Mouse (Mus musculus) right cerebral cortex, postnatal 10 days (tissue): ENCODE measurements at regions not wholly inside any gene's neighbourhood (a gene's known extent, or its start where the extent isn't known, plus 50 kb on each side); places are given as distances from the start of the nearest gene placed in this dataset.
"Not testable (repeated sequence)": the region's sequence is repeated elsewhere in the genome, so short reads cannot be mapped to it uniquely, and the experiment has no call there.

Experiments
- DNase-seq, 2 experiments: peaks; one replicate each; pipeline ENCODE4 v3.0.0; 2021; ENCODE audit warnings: low spot score in 2 of 2

DNA sequence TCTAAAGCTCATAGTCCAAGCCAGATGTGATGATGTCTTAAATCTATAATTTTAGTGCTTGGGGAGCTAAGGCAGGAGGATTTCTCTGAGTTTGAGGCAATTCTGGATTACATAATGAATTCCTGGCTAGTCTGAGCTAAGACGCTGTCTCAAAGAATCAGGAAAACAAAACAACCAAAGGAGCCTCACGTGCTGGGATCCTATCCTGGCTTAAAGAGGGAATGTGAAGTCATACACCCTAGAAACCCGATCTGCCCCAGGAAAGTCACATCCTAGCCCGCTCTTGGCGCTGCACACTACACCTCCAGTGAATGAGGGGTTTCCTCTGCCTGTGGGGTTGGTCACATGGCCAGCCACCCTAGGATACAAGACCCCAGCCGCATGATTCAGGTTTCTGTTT, 211.2 kb downstream of the Glrx3 start:
- no peak for DNase-seq

DNA sequence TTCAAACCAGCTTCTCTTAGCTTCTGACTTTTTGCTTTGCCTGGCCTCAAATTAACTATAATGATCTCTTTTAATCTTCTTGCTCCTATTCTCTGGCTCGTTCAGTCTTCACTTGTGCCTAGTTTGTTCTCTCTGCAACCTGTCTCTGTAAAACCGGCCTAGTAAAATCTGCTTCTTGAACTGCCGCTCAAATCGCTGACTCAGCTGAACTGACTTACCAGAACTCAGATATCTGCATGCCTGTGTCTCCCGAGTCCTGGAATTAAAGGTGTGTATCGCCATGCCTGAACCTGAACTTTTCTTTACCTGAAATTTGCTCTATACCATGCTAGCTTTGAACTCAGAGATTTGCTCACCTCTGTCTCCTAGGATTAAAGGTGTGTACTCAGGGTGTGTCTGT, 212.2 kb downstream of the Glrx3 start:
- DNase-seq: no peak

DNA sequence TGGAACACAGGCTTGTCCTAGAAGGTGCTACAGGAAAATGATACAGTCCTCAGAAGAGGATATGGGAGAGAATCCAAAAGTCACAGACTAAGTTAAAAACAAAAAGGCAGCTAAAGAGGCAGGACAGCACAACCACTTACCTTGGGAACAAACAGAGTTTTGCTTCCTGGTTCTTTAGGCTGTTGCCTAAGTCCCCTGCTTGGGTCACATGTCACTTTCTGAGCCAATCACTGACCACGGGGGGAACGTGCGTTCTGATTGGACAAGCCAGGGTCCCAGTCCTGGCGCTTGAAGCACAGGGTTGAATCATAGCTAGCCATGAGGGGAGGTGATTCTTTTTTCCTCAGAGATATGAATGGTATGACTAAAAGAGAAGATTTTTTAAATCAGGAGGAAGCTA, 216.4 kb downstream of the Glrx3 start:
- DNase-seq: no peak

DNA sequence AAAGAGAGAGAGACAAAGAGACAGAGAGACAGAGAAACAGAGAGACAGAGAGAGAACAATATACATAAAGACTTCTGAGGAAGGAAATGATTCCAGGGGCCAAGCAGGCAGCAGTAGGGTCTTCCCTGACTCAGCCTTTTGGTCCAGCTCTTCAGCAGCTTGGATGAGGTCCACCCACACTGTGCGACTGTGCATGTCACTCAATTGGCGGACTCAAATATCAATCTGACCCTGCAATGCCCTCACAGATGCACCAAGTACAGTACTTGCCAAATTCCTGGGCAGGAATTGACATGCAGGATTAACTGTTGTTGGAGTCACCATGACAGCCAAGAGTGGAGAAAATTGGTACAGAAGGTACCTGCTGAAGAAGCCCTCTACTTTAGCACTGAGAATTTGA, 229.8 kb downstream of the Glrx3 start:
- DNase-seq: no peak

DNA sequence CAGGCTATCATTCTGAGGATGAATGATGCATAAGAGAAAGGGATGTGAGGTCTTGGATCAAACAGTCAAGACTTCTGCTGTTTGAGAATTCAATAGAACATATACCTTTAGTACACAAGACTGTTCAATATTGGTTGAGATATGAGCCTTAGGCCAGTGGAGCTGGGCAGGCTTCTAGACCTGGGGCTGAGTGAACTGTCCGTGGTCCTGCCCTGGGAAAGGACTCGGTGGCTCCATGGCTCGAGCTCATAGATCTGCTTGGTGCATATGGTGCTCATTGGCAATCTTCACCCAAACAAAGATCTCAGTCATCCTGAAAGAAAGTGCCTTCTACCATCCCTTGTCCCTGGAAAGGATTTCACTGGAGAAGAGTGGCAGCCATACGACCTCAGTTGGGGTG, 233.7 kb downstream of the Glrx3 start:
- DNase-seq: no peak

DNA sequence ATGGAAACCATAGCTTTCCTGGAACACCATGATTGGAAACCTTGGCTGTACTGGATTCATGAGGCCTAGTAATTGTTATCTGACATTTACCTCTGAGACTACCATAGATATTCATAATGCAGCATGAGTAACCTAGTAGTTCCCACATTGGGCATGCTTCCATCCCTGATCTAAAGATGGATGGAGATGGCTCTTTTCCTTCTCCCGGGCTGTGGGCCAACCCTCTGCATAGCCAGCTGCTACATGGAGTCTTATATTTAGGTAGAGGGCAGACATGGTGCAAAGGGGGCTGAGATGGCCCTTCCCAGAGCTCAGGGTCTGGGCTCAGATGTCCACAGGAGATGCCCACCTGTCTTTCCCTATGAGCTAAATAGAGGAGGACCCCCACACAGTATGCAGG, 237.2 kb downstream of the Glrx3 start:
- DNase-seq: peak; percentile 78 to 82

DNA sequence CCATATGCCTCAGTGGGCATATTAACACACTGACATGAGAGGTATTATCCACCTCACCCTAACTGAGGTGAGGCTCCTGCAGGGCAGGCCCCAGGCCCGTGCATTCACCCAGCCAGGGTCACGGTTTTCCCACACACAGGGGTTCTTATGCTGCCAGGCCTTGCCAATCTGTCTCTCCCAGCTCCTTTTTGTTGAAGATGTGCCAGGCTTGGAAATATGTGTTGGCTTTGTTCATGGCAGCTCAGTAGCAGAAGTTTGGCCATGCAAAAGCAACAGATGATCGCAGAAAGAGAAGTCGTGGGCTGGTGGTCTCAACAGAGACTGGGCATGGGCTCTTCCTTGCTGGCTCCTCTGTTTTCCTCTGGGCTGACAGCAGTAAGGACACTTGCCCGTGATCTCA, 238.0 kb downstream of the Glrx3 start:
- peak; percentile 32 to 46 for DNase-seq

DNA sequence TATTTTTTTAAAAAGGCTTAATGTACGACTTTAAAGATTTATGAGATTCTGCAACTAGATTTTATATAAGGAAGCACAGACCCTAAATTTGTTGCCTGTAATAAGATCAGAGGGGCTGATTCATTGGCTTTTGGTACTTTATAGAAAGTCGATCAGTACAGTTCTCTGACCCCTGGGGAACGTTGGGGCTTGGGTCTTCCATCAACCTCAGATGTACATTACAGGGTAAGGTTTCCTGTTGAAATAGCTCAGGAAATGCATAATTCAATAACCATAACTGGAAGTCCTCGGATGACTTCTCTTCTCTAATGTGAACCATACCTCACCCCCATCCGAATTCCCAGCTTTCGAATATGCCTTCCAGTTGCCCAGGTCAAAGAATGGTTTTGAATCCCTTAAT, 247.4 kb downstream of the Glrx3 start:
- DNase-seq: no peak

DNA sequence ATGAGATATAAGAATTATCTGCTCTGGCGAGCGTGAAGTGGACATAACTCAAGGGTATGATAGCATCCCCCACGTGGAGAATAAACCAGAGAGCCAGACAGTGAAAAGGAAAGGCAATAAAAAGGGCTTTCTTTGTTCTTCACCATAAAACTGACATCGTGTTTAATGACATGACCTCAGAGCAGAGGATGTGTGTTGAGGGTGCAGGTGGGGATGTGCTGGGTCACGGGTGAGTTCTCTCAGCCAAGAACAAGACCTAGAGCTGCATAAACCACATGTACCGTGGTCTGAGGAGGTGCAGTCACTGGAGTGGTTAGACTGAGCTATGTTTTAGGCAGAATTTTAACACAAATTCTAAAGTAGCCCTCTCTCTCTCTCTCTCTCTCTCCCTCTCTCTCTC, 247.9 kb downstream of the Glrx3 start:
- no peak for DNase-seq

DNA sequence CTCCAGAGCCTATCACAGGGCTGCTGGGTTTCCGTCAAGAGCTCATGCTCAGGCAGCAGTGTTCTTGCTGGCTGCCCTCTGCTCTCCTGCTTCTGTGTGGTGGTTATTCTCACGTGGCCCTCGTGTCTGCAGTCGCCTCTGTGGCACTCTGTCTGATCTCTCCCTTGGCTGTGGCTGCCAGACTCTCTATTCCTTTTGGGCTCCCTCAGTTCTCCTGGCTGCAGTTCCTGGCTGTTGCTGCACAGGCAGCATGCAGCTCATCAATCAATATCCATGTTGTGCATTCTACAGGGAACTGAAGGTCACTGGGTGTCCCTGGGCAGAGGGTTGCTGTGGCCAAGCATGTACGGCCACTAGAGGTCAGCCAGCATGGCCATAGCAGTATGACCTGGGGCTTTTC, 259.4 kb downstream of the Glrx3 start:
- DNase-seq: no peak

DNA sequence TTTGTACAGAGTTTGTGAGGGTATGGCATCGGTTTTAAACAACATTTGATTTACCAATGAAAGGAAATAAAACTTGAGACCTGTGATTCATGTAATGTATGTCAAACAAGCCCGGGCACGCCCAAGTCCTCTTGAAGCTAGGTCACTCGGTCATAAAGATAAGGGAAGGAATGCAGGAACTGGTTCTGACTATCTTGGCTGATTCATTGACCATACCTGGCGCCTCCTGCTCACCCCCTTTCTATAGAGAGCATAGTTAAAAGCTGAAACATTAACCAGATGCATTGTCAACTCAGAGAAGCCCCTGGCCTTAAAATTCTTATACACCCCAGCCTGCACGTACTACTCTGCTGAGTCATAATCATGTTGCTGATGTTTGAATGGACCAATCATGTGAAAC, 261.1 kb downstream of the Glrx3 start:
- DNase-seq: not testable (repeated sequence)

DNA sequence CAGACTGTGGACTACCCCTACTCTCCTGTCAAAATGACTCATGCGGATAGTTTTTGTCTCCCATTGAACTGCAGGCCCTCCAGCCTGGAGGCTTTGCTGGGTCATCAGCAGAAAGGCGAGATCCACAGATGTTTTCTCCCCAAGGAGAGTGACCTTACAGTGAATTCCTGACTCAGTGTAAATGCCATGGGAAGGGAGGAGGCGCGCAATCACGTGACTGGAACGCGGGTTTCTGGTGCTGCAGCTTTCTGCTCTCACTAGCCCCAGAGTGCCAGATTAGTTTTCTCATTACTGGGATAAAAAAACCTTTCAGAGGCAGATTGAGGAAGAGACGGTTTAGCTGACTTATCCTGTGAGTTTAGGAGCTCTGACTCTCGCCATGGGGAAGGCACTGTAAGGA, 275.4 kb downstream of the Glrx3 start:
- DNase-seq: no peak

DNA sequence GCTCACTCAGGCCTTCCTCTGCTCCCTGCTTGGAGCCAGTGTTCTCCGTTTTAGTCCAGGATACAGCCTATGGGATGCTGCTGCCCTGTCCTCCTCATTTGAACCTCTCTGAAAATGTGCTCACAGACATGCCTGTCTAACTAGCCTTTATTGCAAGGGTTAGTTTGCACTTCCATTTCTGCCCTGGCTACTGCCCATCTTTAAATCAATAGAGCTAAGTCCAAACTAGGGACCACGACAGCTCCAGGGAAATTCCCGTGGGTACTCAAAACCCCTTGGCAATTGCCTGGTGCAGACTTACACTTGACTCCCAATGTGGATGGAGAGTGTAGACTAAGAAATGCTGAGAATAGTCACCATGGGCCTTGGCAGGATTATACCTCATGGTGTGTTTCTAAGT, 276.4 kb downstream of the Glrx3 start:
- DNase-seq: no peak

DNA sequence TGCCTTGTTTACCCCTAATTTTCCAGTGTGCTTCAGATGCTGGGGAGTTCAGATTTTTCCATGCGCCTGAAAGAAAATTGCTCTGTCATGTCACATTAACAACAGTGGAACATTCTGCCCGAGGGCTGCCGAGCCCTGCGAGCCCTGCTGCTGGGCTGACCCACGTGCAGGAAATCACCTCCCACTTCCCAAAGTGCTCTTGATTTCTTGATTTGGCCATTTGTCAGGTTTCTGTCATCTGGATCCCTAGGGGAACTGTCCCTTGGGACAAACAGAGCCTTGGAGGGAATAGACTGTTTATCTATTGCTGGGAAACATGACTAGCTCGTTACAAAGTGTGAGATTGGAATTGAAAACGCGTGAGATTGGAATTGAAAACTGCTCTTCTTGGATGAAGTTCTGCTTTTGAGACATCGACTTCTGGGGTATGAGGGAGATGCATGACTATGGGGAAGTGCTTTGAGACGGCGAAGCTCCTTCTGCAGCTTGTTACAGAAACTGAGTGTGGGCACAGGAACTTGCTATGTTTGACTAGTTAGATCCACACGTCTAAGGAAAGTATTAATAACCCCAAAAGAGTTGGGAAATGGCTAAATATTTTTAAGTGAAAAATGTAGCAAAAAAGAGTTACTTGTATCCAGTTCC, 277.0 kb downstream of the Glrx3 start:
- DNase-seq: peak; percentile 24 to 33

DNA sequence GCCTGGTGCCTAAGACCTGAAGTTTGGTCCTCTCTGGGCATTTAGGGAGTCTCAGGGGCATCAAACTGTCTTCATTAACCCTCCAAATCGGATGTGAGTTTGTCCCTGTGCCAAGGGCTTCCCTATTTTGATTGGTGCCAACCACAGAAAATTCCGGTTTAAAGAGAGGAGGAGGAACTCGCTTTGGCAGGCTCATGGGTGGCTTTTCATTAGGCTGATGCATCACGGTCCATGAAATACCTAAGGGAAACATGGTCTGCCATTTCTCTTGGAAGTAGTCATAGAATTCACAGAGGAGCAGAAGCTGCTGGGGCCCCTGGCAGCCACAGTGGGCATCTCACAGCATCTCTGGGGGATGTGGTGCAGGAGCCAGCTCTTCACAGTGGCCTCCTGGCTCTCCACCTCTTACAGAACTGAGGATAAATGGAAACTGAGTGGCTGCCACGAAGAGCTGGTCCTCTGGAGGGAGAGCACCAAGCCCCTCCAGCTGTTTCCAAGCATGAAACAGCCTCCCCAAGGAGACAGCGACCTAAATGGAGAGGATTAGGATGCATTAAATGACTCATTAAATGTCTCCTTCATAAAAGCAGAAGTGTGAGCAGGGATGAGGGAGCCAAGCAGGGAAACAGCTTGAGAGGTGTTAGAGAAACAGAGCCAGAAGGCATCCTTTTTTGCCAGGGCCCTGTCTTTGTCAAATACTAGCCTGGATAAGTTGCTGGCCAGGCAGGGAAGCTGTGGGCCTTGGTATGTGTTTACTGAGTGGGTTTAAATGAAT, 277.9 kb downstream of the Glrx3 start:
- DNase-seq: peak; percentile 32 to 50

DNA sequence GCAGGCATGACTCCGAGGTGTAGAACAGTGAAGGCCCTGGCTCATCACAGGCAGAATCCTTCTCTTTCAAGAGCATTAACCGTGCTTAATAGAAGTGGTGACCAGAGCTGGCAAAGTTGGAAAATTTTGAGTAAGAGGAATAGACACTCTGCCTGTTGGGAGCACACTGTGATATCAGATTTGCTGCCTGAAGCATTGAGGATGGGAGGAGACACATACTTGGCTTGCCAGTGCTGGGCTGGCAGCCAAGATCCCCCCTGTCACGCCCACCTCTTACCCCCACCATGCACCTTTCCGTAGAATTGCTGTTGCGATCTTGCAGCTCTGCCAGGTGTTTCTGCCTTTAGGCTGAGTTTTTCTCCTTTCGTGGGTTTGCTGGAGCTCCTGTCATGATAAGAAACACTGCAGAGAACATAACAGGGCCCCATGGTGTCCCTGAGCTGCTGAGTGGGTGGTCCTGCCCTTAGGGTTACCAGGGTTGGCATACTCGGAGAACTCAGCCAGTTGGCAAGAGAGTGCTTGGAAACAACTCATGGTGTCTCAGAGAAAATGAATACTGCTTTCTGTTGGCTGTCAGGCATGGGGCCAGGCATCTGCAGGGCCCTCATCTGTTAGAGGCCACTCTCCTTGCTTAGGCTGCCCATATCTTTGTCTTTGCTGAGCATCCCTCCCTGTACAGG, 286.1 kb downstream of the Glrx3 start:
- peak; percentile 35 to 49 for DNase-seq

DNA sequence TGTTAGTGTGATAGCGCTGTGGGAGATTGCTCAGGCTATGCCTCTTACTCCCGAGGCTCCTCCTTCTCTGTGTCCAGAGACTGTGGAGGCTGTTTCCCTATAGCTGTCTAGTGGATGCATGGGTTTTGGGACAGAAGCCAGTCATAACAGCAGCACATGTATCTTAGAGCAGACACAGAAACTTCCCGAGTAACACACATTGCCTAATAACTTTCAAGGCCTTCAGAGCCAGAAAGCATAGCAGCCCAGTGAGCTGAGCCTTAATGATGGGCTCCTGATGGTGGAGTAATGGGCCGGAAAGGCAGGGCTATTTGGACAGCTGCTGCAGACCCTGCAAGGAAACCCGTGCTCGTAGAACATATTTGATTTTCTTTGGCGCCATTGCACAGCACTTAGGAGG, 288.6 kb downstream of the Glrx3 start:
- DNase-seq: no peak

DNA sequence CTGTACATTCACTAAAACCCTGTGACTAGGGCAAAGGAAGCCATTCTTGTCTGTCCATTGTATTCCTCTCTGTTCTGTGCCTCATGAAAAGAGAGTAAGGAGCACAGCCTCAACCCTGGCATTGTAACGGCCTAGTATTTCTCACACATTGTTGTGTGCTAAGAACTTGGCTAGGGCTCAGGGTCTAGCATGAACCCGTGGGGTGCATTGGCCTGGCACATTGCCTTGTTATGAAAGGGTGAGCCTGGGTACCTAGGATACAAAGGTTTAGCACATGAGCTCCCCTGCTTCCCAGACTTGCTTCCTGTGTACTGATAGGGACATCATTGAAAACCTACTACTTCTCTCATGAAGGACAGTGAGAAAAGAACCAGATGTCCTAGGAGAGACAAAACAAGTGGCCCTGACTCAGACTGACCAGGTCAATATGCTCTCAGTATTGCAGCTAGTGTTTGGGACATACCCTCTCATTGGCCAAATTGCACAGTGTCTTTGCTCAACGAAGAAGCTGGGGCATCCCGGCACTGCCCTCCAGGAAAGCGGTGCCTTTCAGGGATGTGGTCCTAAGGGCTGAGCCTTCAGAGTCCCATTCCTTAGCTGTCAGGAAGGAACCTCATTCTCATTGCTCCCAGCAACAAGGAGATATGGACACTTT, 298.6 kb downstream of the Glrx3 start:
- DNase-seq: no peak

DNA sequence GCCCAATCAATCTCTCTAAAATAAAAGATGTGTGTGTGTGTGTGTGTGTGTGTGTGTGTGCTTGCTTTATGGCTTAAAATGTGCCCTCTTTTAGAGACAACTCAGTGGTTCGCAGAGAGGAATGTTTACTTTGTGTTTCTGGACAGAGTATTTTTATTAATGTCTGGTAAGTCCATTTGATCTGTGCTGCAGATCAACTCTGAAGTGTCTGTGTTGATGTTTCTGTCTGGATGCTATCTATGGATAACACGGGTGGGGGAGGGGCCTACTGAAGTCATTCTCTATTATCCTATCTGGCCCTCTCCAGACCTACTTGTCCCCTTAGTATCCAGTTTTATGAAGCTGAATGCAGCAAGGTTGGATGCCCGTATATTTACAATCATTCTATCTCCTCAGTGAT, 304.3 kb downstream of the Glrx3 start:
- no peak for DNase-seq

DNA sequence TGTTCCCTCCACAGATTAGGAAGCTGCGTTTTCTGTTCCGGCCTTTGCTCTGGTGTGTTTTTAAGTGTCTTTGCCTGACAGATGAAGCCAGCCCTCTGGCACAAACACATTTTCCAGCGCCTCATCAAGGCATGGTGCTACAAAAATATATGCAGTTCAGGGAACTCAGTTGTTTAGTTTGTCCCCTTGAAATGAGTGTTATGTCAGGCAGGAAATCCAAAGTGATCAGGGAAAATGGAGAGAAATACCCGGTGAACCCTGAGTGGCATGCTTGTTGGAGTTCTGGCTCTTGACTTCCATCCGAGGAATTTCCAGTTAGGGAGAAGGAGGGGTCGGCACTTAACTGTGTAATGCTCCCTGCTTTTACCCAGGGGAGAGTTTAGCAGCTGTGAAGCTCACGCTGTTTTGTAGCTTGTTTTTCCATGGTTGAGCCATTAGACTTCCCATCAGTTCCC, 304.9 kb downstream of the Glrx3 start:
- no peak for DNase-seq

DNA sequence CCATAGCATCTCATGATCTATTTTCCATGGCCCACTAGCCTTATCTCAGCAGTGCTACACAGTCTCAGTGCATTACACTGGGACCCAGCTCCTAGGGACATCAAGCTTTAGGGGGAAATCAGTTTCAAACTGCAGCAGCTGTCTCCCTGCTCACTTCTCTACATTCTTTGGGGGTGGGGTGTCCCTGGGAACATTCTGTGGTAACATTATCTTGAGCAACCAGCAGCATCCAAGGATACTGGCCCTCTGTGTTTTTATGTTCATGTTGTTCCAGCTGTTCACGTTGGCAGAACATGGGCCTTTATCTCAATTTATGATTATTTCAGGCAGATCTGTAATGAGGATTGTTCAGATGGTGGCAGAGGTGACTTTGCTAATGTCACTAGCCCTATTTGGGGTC, 308.2 kb downstream of the Glrx3 start:
- DNase-seq: no peak

DNA sequence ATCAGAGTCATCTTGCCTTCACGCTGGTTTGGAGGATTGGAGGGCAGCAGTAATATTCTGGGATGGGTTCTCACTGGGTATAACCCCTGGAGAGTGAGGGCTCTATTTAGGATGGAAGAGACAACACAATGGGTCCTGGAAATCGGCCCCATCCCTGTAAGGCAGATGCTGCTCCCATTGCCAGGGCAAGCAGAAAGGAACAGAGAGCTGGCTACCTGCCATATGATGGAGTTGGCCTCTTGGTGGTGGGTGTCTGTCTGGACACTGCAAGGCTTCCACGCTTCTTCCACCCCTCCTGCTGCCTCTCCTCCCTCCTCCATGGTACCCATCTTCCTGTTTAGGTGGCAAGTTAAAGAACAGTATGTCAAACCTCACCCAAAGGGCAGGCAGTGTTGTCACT, 308.6 kb downstream of the Glrx3 start:
- no peak for DNase-seq

DNA sequence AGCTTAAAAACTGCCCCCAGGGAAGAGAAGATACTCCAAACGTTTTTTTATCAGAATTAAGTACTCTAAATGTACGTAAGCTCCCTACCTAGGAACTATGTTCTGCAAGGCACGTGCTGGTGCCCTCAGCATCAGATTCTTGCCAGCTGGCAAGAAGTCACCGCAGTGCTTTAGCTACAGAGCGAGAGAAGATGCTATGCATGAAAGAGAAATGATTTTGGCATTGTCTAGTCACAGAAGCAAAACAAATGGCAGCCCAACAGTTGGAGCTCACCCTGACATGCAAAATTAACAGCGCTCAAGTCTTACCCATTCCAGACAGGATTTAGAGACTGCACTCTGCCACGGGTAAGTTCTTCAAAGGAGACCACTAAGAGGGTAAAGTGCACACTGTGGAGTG, 311.5 kb downstream of the Glrx3 start:
- DNase-seq: no peak
